8 mouse cellular contexts compared by ENCODE assay signal in genomic region chr8:84197922-84198774, GRCm38 (mm10). TPM values are rescaled to one million over a fixed set of nuclear protein-coding genes. Genes with fewer than 3 reads are reported as not detected.
DNase-seq lines count a peak whose midpoint lies in the region; ATAC-seq and TF ChIP-seq lines count a peak whose summit lies in the region.

No protein-coding gene starts in this region.

- H3K4me3 ChIP-seq in cerebellum, adult 2 months (replicated peaks; ENCODE audit: insufficient read depth, low read depth, low read length), result no peak overlapping the region
- H3K4me3 ChIP-seq in embryonic facial prominence, embryonic 10.5 days, result peak overlapping the region; percentile 66
- peak overlapping the region; percentile 50 for H3K4me3 ChIP-seq in intestine, embryonic 16.5 days (ENCODE audit: low read length)
- peak overlapping the region; percentile 44 for H3K4me3 ChIP-seq in limb, embryonic 11.5 days (ENCODE audit: low read depth, low read length)
- H3K4me3 ChIP-seq in midbrain, embryonic 12.5 days, result peak overlapping the region; percentile 49
- peak overlapping the region; percentile 61 for H3K4me3 ChIP-seq in small intestine, adult 2 months (ENCODE audit: low read depth, low read length)

- DNase-seq in cerebellum, adult 2 months, result peak; percentile 53 to 60
- DNase-seq in cerebellum, adult 11 months, result no peak
- DNase-seq in embryonic facial prominence, embryonic 10.5 days (ENCODE audit: low spot score), result peak; percentile 97
- DNase-seq in gastrocnemius, postnatal 4 days (ENCODE audit: low spot score in 2 of 2), result peak; percentile 79 to 89
- DNase-seq in limb, embryonic 11.5 days (ENCODE audit: low spot score), result peak; percentile 94

- H3K4me1 ChIP-seq in cerebellum, adult 2 months (ENCODE audit: control insufficient read depth, insufficient read depth, low read length), result no peaks in the 10 kb centered on the region
- H3K4me1 ChIP-seq in embryonic facial prominence, embryonic 10.5 days, result peaks cover 67% of the 10 kb centered on the region
- H3K4me1 ChIP-seq in intestine, embryonic 16.5 days (ENCODE audit: control insufficient read depth, insufficient read depth, low read length), result peaks cover 54% of the 10 kb centered on the region
- H3K4me1 ChIP-seq in limb, embryonic 11.5 days (ENCODE audit: control insufficient read depth, insufficient read depth, low read length), result peaks cover 46% of the 10 kb centered on the region
- H3K4me1 ChIP-seq in midbrain, embryonic 12.5 days, result peaks cover 58% of the 10 kb centered on the region
- peaks cover 24% of the 10 kb centered on the region for H3K4me1 ChIP-seq in small intestine, adult 2 months (ENCODE audit: control insufficient read depth, insufficient read depth, insufficient read length, low read length)

- no peak for TF ChIP-seq POLR2A in cerebellum, adult 2 months (IDR thresholded peaks at IDR 0.05; ENCODE audit: borderline replicate concordance, insufficient read depth, low read length)
- peak; percentile 27; the same call in 1 of the 2 replicates for TF ChIP-seq POLR2A in small intestine, adult 2 months (IDR thresholded peaks at IDR 0.05; ENCODE audit: low read depth, low read length)

- peak overlapping the region; percentile 68 for H3K9ac ChIP-seq in intestine, embryonic 16.5 days (ENCODE audit: low read depth, low read length)
- peak overlapping the region; percentile 41 for H3K9ac ChIP-seq in limb, embryonic 11.5 days (ENCODE audit: low read length)
- peak overlapping the region; percentile 41 for H3K9ac ChIP-seq in midbrain, embryonic 12.5 days (replicated peaks)

- TF ChIP-seq CTCF in cerebellum, adult 2 months (IDR thresholded peaks at IDR 0.05; ENCODE audit: borderline replicate concordance, insufficient read depth, low read depth, low read length), result no peak
- no peak for TF ChIP-seq CTCF in small intestine, adult 2 months (IDR thresholded peaks at IDR 0.05; ENCODE audit: extremely low read depth, insufficient read length, insufficient replicate concordance, low read depth, low read length)

- ATAC-seq in intestine, embryonic 16.5 days, result peak; percentile 77
- ATAC-seq in limb, embryonic 11.5 days (ENCODE audit: insufficient number of reproducible peaks, low FRiP score, low TSS enrichment, low read depth), result peak; percentile 78
- peak; percentile 82 for ATAC-seq in midbrain, embryonic 12.5 days (ENCODE audit: low FRiP score, low read depth)

- peak overlapping the region; percentile 78 for H3K4me2 ChIP-seq in intestine, embryonic 16.5 days (ENCODE audit: low read depth, low read length)
- H3K4me2 ChIP-seq in limb, embryonic 11.5 days (ENCODE audit: low read depth, severe bottlenecking), result peak overlapping the region; percentile 58
- H3K4me2 ChIP-seq in midbrain, embryonic 12.5 days (replicated peaks), result peak overlapping the region; percentile 63

- no peaks in the 10 kb centered on the region for H3K27me3 ChIP-seq in cerebellum, adult 2 months (ENCODE audit: control insufficient read depth, insufficient read depth, low read length)
- H3K27me3 ChIP-seq in embryonic facial prominence, embryonic 10.5 days (replicated peaks; ENCODE audit: low read depth, poor library complexity, severe bottlenecking), result peaks cover 21% of the 10 kb centered on the region
- H3K27me3 ChIP-seq in intestine, embryonic 16.5 days (replicated peaks; ENCODE audit: control insufficient read depth, insufficient read depth, low read length), result no peaks in the 10 kb centered on the region
- H3K27me3 ChIP-seq in limb, embryonic 11.5 days (ENCODE audit: control insufficient read depth, insufficient read depth, low read length), result no peaks in the 10 kb centered on the region
- peaks cover 32% of the 10 kb centered on the region for H3K27me3 ChIP-seq in midbrain, embryonic 12.5 days
- H3K27me3 ChIP-seq in small intestine, adult 2 months (ENCODE audit: control insufficient read depth, insufficient read depth, low read length), result no peaks in the 10 kb centered on the region

- peak overlapping the region; percentile 19; the same call in 1 of the 2 replicates for H3K27ac ChIP-seq in cerebellum, adult 2 months (ENCODE audit: insufficient read depth, low read length)
- H3K27ac ChIP-seq in embryonic facial prominence, embryonic 10.5 days (replicated peaks), result peak overlapping the region; percentile 95
- peak overlapping the region; percentile 91 for H3K27ac ChIP-seq in intestine, embryonic 16.5 days (ENCODE audit: low read length)
- H3K27ac ChIP-seq in limb, embryonic 11.5 days (replicated peaks; ENCODE audit: low read depth, low read length), result peak overlapping the region; percentile 96
- H3K27ac ChIP-seq in midbrain, embryonic 12.5 days (replicated peaks), result peak overlapping the region; percentile 91
- H3K27ac ChIP-seq in small intestine, adult 2 months (ENCODE audit: insufficient read depth, low read depth, low read length), result peak overlapping the region; percentile 88

- WGBS in cerebellum, adult 2 months, result 21% methylated on average over 30 of the region's 30 CpGs
- 2% methylated on average over 30 of the region's 30 CpGs for WGBS in embryonic facial prominence, embryonic 10.5 days
- 3% methylated on average over 30 of the region's 30 CpGs for WGBS in intestine, embryonic 16.5 days
- 2% methylated on average over 30 of the region's 30 CpGs for WGBS in limb, embryonic 11.5 days
- 3% methylated on average over 30 of the region's 30 CpGs for WGBS in midbrain, embryonic 12.5 days
- 3% methylated on average over 30 of the region's 30 CpGs for WGBS in small intestine, adult 2 months

- no peaks in the 10 kb centered on the region for H3K9me3 ChIP-seq in embryonic facial prominence, embryonic 10.5 days
- H3K9me3 ChIP-seq in intestine, embryonic 16.5 days (ENCODE audit: control insufficient read depth, low read length), result no peaks in the 10 kb centered on the region
- H3K9me3 ChIP-seq in limb, embryonic 11.5 days (ENCODE audit: control insufficient read depth, low read length), result no peaks in the 10 kb centered on the region
- H3K9me3 ChIP-seq in midbrain, embryonic 12.5 days, result no peaks in the 10 kb centered on the region

- H3K36me3 ChIP-seq in embryonic facial prominence, embryonic 10.5 days (replicated peaks), result 0 out of 2 replicates have a peak, but pooled peaks cover 4% of the 10 kb centered on the region
- H3K36me3 ChIP-seq in intestine, embryonic 16.5 days (ENCODE audit: control insufficient read depth, insufficient read depth, low read length), result no peaks in the 10 kb centered on the region
- H3K36me3 ChIP-seq in limb, embryonic 11.5 days (ENCODE audit: control insufficient read depth, insufficient read depth, low read length), result 0 out of 2 replicates have a peak, but pooled peaks cover 2% of the 10 kb centered on the region
- no peaks in the 10 kb centered on the region for H3K36me3 ChIP-seq in midbrain, embryonic 12.5 days
- no peaks in the 10 kb centered on the region for H3K36me3 ChIP-seq in small intestine, adult 2 months (ENCODE audit: control insufficient read depth, insufficient read depth, low read length)

RNA-seq across cellular contexts. Expression of gene Nanos3, which starts 13.1 kb away (rescaled TPM):
- polyA plus RNA-seq in cerebellum, adult 2 months (2012; rRNA removed), result 2.3 and 2.8 TPM in 2 replicates
- polyA plus RNA-seq in embryonic facial prominence, embryonic 10.5 days (2016; fragmentation: Nextera tagmentation; extraction: Ambion mirVana), result 2.4 and 3.5 TPM in 2 replicates
- 1 to 10 TPM; 2.5 to 3.3 TPM for total RNA-seq in gastrocnemius, postnatal 4 days (2021)
- polyA plus RNA-seq in intestine, embryonic 16.5 days (2015; fragmentation: Nextera tagmentation; extraction: Ambion mirVana), result 0.89 and 1.3 TPM in 2 replicates
- 4.3 and 4.9 TPM in 2 replicates for polyA plus RNA-seq in limb, embryonic 11.5 days (2014; fragmentation: Nextera tagmentation; extraction: Ambion mirVana)
- 4.5 and 8.3 TPM in 2 replicates for polyA plus RNA-seq in midbrain, embryonic 12.5 days (2016; fragmentation: Nextera tagmentation; extraction: Ambion mirVana)
- polyA plus RNA-seq in small intestine, adult 2 months (2012; rRNA removed), result 0.22 and 0.62 TPM in 2 replicates

RNA-seq across cellular contexts. Expression of gene Zswim4, which starts 38.7 kb away (rescaled TPM):
- polyA plus RNA-seq in cerebellum, adult 2 months (2012; rRNA removed), result 14.0 TPM in 2 replicates
- polyA plus RNA-seq in embryonic facial prominence, embryonic 10.5 days (2016; fragmentation: Nextera tagmentation; extraction: Ambion mirVana), result 37.2 and 41.7 TPM in 2 replicates
- 1 to 10 TPM; 9.5 to 9.8 TPM for total RNA-seq in gastrocnemius, postnatal 4 days (2021)
- 7.1 and 7.7 TPM in 2 replicates for polyA plus RNA-seq in intestine, embryonic 16.5 days (2015; fragmentation: Nextera tagmentation; extraction: Ambion mirVana)
- 23.9 and 24.5 TPM in 2 replicates for polyA plus RNA-seq in limb, embryonic 11.5 days (2014; fragmentation: Nextera tagmentation; extraction: Ambion mirVana)
- polyA plus RNA-seq in midbrain, embryonic 12.5 days (2016; fragmentation: Nextera tagmentation; extraction: Ambion mirVana), result 55.3 and 55.7 TPM in 2 replicates
- polyA plus RNA-seq in small intestine, adult 2 months (2012; rRNA removed), result 8.1 and 30.0 TPM in 2 replicates

RNA-seq across cellular contexts. Expression of gene 4930432K21Rik, which starts 50.3 kb away (rescaled TPM):
- polyA plus RNA-seq in cerebellum, adult 2 months (2012; rRNA removed), result 2.7 and 3.2 TPM in 2 replicates
- polyA plus RNA-seq in embryonic facial prominence, embryonic 10.5 days (2016; fragmentation: Nextera tagmentation; extraction: Ambion mirVana), result 1.5 and 1.8 TPM in 2 replicates
- 1 to 10 TPM; 1.4 to 1.9 TPM for total RNA-seq in gastrocnemius, postnatal 4 days (2021)
- 0.61 and 0.82 TPM in 2 replicates for polyA plus RNA-seq in intestine, embryonic 16.5 days (2015; fragmentation: Nextera tagmentation; extraction: Ambion mirVana)
- polyA plus RNA-seq in limb, embryonic 11.5 days (2014; fragmentation: Nextera tagmentation; extraction: Ambion mirVana), result 0.61 and 0.89 TPM in 2 replicates
- polyA plus RNA-seq in midbrain, embryonic 12.5 days (2016; fragmentation: Nextera tagmentation; extraction: Ambion mirVana), result 2.4 TPM in 2 replicates
- polyA plus RNA-seq in small intestine, adult 2 months (2012; rRNA removed), result 0.05 and 0.22 TPM in 2 replicates

RNA-seq across cellular contexts. Expression of gene Cc2d1a, which starts 50.4 kb away (rescaled TPM):
- polyA plus RNA-seq in cerebellum, adult 2 months (2012; rRNA removed), result 40.4 and 45.1 TPM in 2 replicates
- 20.4 and 21.0 TPM in 2 replicates for polyA plus RNA-seq in embryonic facial prominence, embryonic 10.5 days (2016; fragmentation: Nextera tagmentation; extraction: Ambion mirVana)
- total RNA-seq in gastrocnemius, postnatal 4 days (2021), result 10 to 100 TPM; 18.2 to 21.8 TPM
- 25.3 and 26.0 TPM in 2 replicates for polyA plus RNA-seq in intestine, embryonic 16.5 days (2015; fragmentation: Nextera tagmentation; extraction: Ambion mirVana)
- 15.2 and 15.7 TPM in 2 replicates for polyA plus RNA-seq in limb, embryonic 11.5 days (2014; fragmentation: Nextera tagmentation; extraction: Ambion mirVana)
- 19.0 and 19.5 TPM in 2 replicates for polyA plus RNA-seq in midbrain, embryonic 12.5 days (2016; fragmentation: Nextera tagmentation; extraction: Ambion mirVana)
- 21.0 and 50.8 TPM in 2 replicates for polyA plus RNA-seq in small intestine, adult 2 months (2012; rRNA removed)

RNA-seq across cellular contexts. Expression of gene D8Ertd738e, which starts 51.4 kb away (rescaled TPM):
- polyA plus RNA-seq in cerebellum, adult 2 months (2012; rRNA removed), result 210 and 226 TPM in 2 replicates
- polyA plus RNA-seq in embryonic facial prominence, embryonic 10.5 days (2016; fragmentation: Nextera tagmentation; extraction: Ambion mirVana), result 409 and 427 TPM in 2 replicates
- total RNA-seq in gastrocnemius, postnatal 4 days (2021), result 100 to 1,000 TPM; 197 to 218 TPM
- polyA plus RNA-seq in intestine, embryonic 16.5 days (2015; fragmentation: Nextera tagmentation; extraction: Ambion mirVana), result 292 and 296 TPM in 2 replicates
- 361 and 375 TPM in 2 replicates for polyA plus RNA-seq in limb, embryonic 11.5 days (2014; fragmentation: Nextera tagmentation; extraction: Ambion mirVana)
- 268 TPM in 2 replicates for polyA plus RNA-seq in midbrain, embryonic 12.5 days (2016; fragmentation: Nextera tagmentation; extraction: Ambion mirVana)
- polyA plus RNA-seq in small intestine, adult 2 months (2012; rRNA removed), result 46.2 and 63.5 TPM in 2 replicates

Comparison
In these comparisons a context has a peak if more than half of its experiments do, and no peak if none do; other contexts are left out.
1. H3K27ac ChIP-seq: peak in every context shown above with its lines; median percentile 96 in limb, embryonic 11.5 days; 95 in embryonic facial prominence, embryonic 10.5 days; 91 in intestine, embryonic 16.5 days; 91 in midbrain, embryonic 12.5 days; 88 in small intestine, adult 2 months; 19 in cerebellum, adult 2 months.